Mouse (Mus musculus): ENCODE measurements around the gene Gm29427. TPM values are rescaled to one million over a fixed set of nuclear protein-coding genes. Genes with fewer than 3 reads are reported as not detected.

Gm29427 gene
- polyA plus RNA-seq (2016; fragmentation: Nextera tagmentation; extraction: Ambion mirVana), result not detected in 2 replicates

DNA sequence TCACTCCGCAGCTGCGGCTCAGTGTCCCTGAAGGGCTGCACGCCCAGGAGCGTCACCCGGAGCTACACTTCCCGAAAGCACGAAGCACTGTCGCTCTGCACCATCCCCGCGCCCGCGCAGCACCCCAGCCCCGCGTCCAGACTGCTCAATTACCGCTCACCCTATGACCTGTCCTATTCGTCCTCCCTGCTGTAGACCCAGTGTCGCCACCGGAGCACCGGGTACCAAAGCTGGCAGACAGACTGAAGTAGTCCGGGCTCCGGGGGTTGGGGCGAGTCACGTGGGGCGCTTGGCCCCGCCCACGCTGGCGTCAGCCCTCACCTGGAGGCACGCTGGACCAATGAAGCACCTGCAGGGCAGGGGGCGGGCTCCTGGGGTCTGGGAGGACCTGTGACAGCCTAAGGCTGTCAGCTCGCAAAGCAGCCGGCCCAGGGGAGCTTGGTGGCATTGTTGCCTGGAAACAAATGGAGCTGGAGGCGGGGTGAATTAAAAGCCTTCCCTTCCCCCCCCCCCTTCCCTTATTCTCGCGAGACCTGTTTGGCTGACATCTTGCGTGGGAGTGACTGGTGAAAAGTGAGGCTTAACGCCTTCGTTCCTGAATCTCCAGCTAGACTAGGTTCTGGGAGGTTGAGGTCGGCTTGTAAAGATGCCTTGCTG lies at the start of gene Gm29427:
Gene Gm29427 (minus strand): TSS at position 239 of the 657 bp plus-strand sequence.
- under 1% methylated on average over 38 of the region's 38 CpGs for WGBS
- peak within 1 kb of the TSS; percentile 96 for H3K27ac ChIP-seq
- H3K36me3 ChIP-seq, result peaks cover 10% of the 10 kb centered on the region
- 0 out of 2 replicates have a peak, but pooled peaks cover 6% of the 10 kb centered on the region for H3K27me3 ChIP-seq (ENCODE audit: insufficient read depth, poor library complexity, severe bottlenecking)
- no peaks in the 10 kb centered on the region for H3K9me3 ChIP-seq
- DNase-seq (ENCODE audit: low spot score), result peak; percentile 97
- H3K4me3 ChIP-seq, result peak within 1 kb of the TSS; percentile 84
- peaks cover 17% of the 10 kb centered on the region for H3K4me1 ChIP-seq

DNA sequence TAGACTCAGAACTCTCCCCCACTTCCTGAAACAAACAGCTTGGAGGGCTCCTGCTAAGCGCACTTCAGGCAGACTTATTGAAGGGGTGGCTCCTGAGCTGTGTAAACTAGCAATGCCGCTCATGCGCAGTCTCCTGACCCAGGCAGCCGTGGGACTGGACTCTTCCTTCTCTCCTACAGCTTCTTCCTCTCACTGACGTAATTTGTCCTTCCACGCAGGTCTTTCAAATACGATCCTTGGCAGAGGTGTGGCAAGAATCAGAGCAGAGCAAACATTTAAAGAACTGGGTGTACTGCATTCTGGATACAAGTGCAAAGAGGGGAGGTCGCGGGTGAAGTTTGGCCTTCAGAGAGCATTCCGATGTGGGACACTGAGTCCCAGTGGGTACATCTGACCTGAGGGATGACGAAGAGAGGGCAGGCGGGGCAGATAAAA lies 48.4 kb upstream of the Gm29427 start:
- no peaks in the 10 kb centered on the region for H3K36me3 ChIP-seq

DNA sequence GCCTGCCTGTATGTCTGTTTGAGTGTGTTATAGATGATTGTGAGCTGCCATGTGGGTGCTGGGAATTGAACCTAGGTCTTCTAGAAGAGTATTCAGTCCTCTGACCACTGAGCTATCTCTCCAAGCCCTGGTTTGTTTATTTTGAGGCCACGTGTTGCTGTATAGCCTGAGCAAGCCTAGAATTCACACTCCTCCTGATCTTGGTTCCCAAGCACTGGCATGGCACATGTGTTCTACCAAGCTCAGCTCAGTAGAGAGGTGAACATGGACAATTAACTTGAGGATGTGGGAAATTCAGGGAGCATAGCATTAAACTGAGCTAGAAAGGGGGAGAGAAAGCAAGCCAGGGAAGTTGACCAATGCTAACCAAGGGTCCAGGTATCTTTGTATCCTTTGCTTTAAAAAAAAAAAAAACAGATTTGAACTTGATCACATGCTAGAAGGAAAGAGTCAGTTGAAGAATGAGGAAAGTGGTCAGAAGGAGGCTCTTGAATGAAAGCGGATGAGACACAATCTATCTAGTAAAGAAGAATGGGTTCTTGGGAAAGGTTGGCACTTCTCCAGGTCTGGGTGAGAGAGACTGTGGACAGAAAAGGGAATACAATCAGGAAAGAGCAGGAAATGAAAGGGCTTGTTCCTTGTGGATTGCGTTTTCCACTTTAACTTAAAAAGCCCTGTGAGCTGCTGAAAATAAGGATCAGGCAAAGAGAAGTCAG lies 46.6 kb upstream of the Gm29427 start:
- peaks cover 9% of the 10 kb centered on the region for H3K4me1 ChIP-seq
- H3K27me3 ChIP-seq (ENCODE audit: insufficient read depth, poor library complexity, severe bottlenecking), result no peaks in the 10 kb centered on the region
- H3K9me3 ChIP-seq, result no peaks in the 10 kb centered on the region
- 73% methylated on average over 3 of the region's 3 CpGs for WGBS
- no peak overlapping the region for H3K4me3 ChIP-seq
- no peak overlapping the region for H3K27ac ChIP-seq
- DNase-seq (ENCODE audit: low spot score), result peak; percentile 31
- no peaks in the 10 kb centered on the region for H3K36me3 ChIP-seq

More for the DNA sequence above, 48.4 kb upstream of the Gm29427 start:
- no peaks in the 10 kb centered on the region for H3K9me3 ChIP-seq
- no peak overlapping the region for H3K27ac ChIP-seq
- 85% methylated on average over 12 of the region's 12 CpGs for WGBS
- DNase-seq (ENCODE audit: low spot score), result peak; percentile 61
- H3K27me3 ChIP-seq (ENCODE audit: insufficient read depth, poor library complexity, severe bottlenecking), result no peaks in the 10 kb centered on the region
- H3K4me1 ChIP-seq, result peaks cover 9% of the 10 kb centered on the region
- no peak overlapping the region for H3K4me3 ChIP-seq

DNA sequence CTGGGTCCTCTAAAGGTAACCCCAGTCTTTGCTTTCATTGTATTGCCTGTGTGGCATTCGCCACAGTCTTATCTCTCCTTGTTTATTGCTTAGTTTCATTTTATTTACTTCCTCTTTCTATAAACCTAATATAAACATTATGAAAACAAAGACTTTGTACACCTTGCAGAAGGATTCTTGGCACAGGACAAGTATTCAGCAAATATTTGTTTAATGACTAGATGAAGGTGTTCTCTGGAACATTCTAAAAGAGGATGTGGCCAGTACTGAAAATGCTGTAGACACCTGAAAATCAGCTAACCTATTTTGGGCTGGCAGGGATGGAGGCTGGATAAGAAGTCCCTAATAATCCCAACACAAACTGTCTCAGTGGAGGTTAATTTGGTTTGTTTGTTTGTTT lies 46.0 kb upstream of the Gm29427 start:
- no peak overlapping the region for H3K27ac ChIP-seq
- DNase-seq (ENCODE audit: low spot score), result peak; percentile 31
- H3K9me3 ChIP-seq, result no peaks in the 10 kb centered on the region
- H3K27me3 ChIP-seq (ENCODE audit: insufficient read depth, poor library complexity, severe bottlenecking), result no peaks in the 10 kb centered on the region
- 71% methylated on average over 1 of the region's 1 CpGs for WGBS
- H3K36me3 ChIP-seq, result no peaks in the 10 kb centered on the region
- H3K4me3 ChIP-seq, result no peak overlapping the region
- H3K4me1 ChIP-seq, result peaks cover 9% of the 10 kb centered on the region

DNA sequence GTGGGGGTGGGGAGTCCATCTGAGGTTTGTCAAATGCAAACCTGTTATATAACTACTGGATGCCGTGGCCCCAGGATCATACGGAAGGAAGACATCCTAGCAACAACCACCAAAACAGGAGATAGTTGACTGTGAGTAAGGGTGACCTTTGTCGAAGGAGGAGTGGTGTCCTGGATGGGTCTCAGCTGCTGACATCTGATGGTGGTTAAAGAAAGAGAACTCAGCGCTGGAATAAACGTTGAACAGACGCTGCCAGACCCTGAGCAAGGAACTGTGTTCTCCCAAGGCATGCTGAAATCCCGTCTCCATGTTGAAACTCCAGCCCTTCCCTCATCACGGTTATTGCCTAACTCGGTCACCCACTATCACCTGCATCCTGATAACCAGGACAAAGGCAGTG lies 44.1 kb upstream of the Gm29427 start:
- 40% methylated on average over 9 of the region's 9 CpGs for WGBS

DNA sequence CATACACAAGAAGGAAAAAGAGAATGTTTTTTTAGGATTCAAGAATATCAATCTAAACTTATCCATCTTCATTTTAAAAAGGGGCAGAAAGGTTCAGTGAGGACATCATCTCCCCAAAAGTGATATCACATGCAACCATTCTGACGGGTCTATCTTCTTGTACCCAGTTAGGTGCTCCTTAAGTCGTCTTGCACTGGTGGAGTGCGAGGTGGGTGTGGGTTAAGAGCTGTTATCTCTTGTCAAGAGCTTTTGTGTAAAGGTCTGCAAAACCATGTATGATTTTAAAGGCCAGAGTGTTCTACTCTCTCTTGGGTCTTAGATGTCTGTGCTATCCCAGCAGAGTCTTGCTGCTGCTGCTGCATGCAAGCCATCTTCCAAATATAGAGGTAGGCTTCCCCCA lies 31.2 kb upstream of the Gm29427 start:
- Histone ChIP-seq H3K4me1 (peaks cover 21% of the 10 kb centered on the region), H3K4me3 (no peak overlapping the region), H3K27me3 (ENCODE audit: insufficient read depth, poor library complexity, severe bottlenecking) (no peaks in the 10 kb centered on the region), H3K9me3 (no peaks in the 10 kb centered on the region), H3K36me3 (no peaks in the 10 kb centered on the region), H3K27ac (no peak overlapping the region)
- no peak for DNase-seq (ENCODE audit: low spot score)
- 55% methylated on average over 3 of the region's 3 CpGs for WGBS

More for the DNA sequence above, 44.1 kb upstream of the Gm29427 start:
- no peak overlapping the region for H3K4me3 ChIP-seq
- H3K36me3 ChIP-seq, result no peaks in the 10 kb centered on the region
- peaks cover 9% of the 10 kb centered on the region for H3K4me1 ChIP-seq
- peak; percentile 38 for DNase-seq (ENCODE audit: low spot score)
- H3K9me3 ChIP-seq, result no peaks in the 10 kb centered on the region
- H3K27ac ChIP-seq, result no peak overlapping the region
- H3K27me3 ChIP-seq (ENCODE audit: insufficient read depth, poor library complexity, severe bottlenecking), result no peaks in the 10 kb centered on the region

DNA sequence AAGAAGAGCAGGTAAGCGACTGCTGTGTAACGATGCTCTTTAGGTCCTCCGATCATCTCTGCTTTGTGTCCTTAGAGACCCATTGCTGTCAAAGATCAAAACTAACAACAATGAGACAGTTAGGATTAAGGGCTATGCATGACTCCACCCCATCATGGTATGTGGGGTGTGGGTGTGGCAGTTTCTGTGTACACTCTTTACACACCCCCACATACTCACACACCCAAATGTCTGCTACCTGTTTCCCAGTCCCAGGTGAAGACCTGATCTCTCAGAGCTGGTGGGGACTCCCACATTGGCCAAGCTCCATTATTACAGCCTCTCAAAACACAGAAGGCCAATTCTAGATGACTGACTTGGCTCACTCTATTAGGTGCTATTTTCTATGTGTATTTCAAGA lies 30.0 kb upstream of the Gm29427 start:
- no peak overlapping the region for H3K4me3 ChIP-seq
- H3K4me1 ChIP-seq, result peaks cover 33% of the 10 kb centered on the region
- H3K36me3 ChIP-seq, result no peaks in the 10 kb centered on the region
- no peaks in the 10 kb centered on the region for H3K27me3 ChIP-seq (ENCODE audit: insufficient read depth, poor library complexity, severe bottlenecking)
- H3K27ac ChIP-seq, result no peak overlapping the region
- 100% methylated on average over 3 of the region's 3 CpGs for WGBS
- DNase-seq (ENCODE audit: low spot score), result no peak
- H3K9me3 ChIP-seq, result no peaks in the 10 kb centered on the region

DNA sequence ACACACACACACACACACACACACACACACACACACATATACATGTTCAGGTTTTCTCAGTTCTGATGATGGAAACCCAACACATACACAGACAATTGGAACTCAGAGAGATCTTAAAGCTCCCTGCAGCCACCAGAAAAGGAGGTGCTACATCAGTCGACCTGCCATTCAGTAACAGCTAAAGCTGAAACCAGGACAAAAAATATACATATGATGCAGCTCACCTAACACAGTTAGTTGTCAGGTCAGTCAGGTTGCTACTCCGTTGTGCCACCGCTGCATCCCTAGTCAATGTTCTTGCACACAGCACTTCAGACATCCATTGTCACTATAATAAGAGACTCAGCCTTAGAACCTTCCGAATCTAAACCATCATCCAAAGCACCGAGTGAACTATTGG lies 29.4 kb upstream of the Gm29427 start:
- WGBS, result 86% methylated on average over 5 of the region's 5 CpGs

DNA sequence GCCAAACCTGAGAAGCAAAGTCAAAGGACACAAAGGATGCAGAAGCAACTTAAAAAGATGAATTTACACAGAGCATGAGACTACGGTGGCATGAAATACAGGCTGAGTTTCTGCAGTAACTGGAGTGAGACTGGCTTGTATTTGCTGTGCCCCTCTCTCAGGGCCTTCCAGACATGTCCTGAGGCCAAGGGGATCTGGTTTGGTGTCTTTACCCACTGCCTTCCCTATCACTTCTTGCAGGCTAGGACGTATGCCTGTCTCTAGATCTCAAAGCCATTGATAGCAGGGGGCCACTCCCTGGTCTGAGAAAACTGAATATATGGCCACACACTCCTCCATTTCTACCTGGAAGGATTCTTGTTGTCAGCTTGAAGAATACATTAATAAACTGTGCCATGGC lies 28.6 kb upstream of the Gm29427 start:
- Histone ChIP-seq H3K36me3 (no peaks in the 10 kb centered on the region), H3K4me3 (no peak overlapping the region), H3K4me1 (peaks cover 38% of the 10 kb centered on the region), H3K27ac (peak overlapping the region; percentile 88), H3K27me3 (ENCODE audit: insufficient read depth, poor library complexity, severe bottlenecking) (no peaks in the 10 kb centered on the region), H3K9me3 (no peaks in the 10 kb centered on the region)
- 56% methylated on average over 2 of the region's 2 CpGs for WGBS
- no peak for DNase-seq (ENCODE audit: low spot score)

More for the DNA sequence above, 29.4 kb upstream of the Gm29427 start:
- Histone ChIP-seq H3K36me3 (no peaks in the 10 kb centered on the region), H3K27me3 (ENCODE audit: insufficient read depth, poor library complexity, severe bottlenecking) (no peaks in the 10 kb centered on the region), H3K4me1 (peaks cover 38% of the 10 kb centered on the region), H3K4me3 (no peak overlapping the region), H3K9me3 (no peaks in the 10 kb centered on the region), H3K27ac (peak overlapping the region; percentile 62; the same call in 1 of the 2 replicates)
- no peak for DNase-seq (ENCODE audit: low spot score)

DNA sequence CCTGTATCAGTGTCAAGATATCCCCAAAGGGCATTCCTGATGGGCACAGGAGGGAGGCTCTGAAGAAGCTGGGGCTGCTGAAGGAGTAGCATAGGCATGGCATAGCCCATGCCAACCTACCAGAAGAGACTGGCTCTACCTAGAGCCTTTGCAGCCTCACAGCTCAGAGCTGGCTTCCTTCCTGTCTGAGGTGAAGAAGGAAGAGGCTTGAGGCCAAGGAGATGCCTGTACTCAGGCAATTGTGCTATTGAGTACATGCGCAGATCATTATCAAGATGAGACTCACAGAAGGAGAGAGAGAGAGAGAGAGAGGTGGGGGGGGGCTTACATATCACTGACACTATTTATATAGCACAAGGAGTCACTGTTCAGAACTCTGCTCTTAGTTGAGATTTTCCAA lies 28.2 kb upstream of the Gm29427 start:
- Histone ChIP-seq H3K36me3 (no peaks in the 10 kb centered on the region), H3K27ac (peak overlapping the region; percentile 88), H3K9me3 (no peaks in the 10 kb centered on the region), H3K4me3 (no peak overlapping the region), H3K27me3 (ENCODE audit: insufficient read depth, poor library complexity, severe bottlenecking) (peaks cover under 1% of the 10 kb centered on the region; the same call in 1 of the 2 replicates), H3K4me1 (peaks cover 38% of the 10 kb centered on the region)
- 74% methylated on average over 1 of the region's 1 CpGs for WGBS
- no peak for DNase-seq (ENCODE audit: low spot score)

DNA sequence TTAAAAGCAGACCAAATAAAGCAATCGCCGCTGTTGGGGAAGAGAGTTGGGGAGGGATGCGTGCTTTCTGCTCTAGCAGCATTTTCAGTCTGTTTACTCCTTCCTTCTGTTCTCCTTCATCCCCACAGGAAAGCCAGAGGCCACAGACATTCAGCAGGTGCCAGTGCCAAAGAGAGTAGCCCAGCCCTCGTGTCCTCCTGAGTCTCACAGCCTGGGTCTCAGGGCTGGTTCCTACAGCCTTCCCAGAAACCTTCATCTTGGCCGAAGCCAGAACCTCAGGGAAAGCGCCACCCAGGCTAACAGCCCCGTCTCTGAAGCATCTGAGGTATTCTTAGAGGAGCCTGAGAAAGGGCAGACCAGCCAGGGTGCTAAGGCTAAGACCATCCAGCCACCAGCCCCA lies 26.6 kb upstream of the Gm29427 start:
- Histone ChIP-seq H3K27ac (peak overlapping the region; percentile 88), H3K27me3 (ENCODE audit: insufficient read depth, poor library complexity, severe bottlenecking) (peaks cover 10% of the 10 kb centered on the region; the same call in 1 of the 2 replicates), H3K4me1 (peaks cover 43% of the 10 kb centered on the region), H3K4me3 (no peak overlapping the region), H3K9me3 (no peaks in the 10 kb centered on the region), H3K36me3 (no peaks in the 10 kb centered on the region)
- 83% methylated on average over 7 of the region's 7 CpGs for WGBS
- DNase-seq (ENCODE audit: low spot score), result no peak

DNA sequence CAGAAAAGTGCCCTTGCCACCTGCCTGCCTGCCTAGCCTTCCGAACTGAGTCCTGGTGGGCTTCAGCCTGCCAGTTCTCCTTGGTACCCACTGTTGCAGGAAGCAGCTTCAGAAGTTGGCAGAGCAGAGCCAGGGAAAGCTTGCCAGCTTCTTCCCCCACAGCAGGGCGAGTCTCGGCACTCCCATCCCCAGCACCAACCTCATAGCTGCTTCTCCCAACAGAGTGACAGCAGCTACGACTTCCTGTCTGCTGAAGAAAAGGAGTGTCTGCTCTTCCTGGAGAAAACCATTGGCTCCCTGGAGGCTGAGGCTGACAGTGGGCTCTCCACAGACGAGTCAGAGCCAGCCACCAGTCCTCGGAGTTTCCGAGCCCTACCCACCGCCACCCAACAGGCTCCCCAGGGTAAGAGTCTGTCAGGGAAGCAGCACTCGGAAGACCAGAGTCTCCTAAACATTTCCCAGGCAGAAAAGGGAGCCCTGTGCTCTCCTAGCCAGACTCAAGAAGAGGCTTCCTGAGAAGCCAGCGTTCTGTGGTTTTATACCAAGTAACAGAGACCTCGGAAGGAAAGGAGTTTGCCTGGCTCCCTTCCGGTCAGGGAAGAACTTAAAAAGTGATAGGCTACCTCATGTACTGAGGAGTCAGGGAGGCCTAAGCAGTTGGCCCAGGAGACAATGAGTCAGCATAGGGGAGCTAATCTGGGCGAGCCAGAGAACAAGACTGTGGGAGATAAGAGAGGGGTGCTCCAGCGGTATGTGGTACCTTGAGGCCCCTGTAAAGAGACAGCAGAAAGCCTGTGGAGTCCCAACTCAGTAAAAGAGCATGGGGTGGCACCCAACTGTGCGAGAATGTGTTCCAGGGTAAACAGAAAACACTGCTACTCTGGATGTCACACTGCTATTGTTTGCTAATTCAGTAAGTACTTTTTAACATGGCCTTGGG lies 25.5 kb upstream of the Gm29427 start:
- H3K9me3 ChIP-seq, result no peaks in the 10 kb centered on the region
- H3K27ac ChIP-seq, result peak overlapping the region; percentile 88
- peaks cover 10% of the 10 kb centered on the region; the same call in 1 of the 2 replicates for H3K27me3 ChIP-seq (ENCODE audit: insufficient read depth, poor library complexity, severe bottlenecking)
- WGBS, result 36% methylated on average over 15 of the region's 15 CpGs
- H3K36me3 ChIP-seq, result no peaks in the 10 kb centered on the region
- DNase-seq (ENCODE audit: low spot score), result peak; percentile 94
- H3K4me3 ChIP-seq, result peak overlapping the region; percentile 38
- peaks cover 38% of the 10 kb centered on the region for H3K4me1 ChIP-seq
